Mouse (Mus musculus): ENCODE measurements around the gene Brap. TPM values are rescaled to one million over a fixed set of nuclear protein-coding genes. Genes with fewer than 3 reads are reported as not detected.
"Not testable (repeated sequence)": the region's sequence is repeated elsewhere in the genome, so short reads cannot be mapped to it uniquely, and the experiment has no call there.

Gene Brap
- total RNA-seq (2014; rRNA removed) = 95.5 and 112 TPM in 2 replicates
- polyA plus RNA-seq (2012; rRNA removed) = 48.1 and 48.7 TPM in 2 replicates

GRCm38 (mm10) chr5:121660059-121660896, at the start of gene Brap, which contains the start of gene Acad10:
TSS of gene Brap (plus strand) at chr5:121660563.
TSS of gene Acad10 (minus strand) at chr5:121660514.
- Histone ChIP-seq H3K9ac (ENCODE audit: low read depth, low read length) (peak within 1 kb of the TSS; percentile 99), H3K4me1 (ENCODE audit: control insufficient read depth, insufficient read depth, low read length) (peaks cover 16% of the 10 kb centered on the region), H3K79me2 (ENCODE audit: control insufficient read depth, insufficient read depth, low read length) (peaks cover 23% of the 10 kb centered on the region), H3K36me3 (ENCODE audit: control insufficient read depth, insufficient read depth, low read length) (peaks cover 21% of the 10 kb centered on the region; the same call in 1 of the 2 replicates), H3K27me3 (ENCODE audit: control insufficient read depth, insufficient read depth, low read length) (no peaks in the 10 kb centered on the region), H3K27ac (replicated peaks; ENCODE audit: insufficient read depth, low read depth, low read length) (peak within 1 kb of the TSS; percentile 99), H3K4me3 (ENCODE audit: insufficient read depth, low read depth, low read length) (peak within 1 kb of the TSS; percentile 74)
- TF ChIP-seq POLR2A (IDR thresholded peaks at IDR 0.05; ENCODE audit: extremely low read depth, insufficient read depth, low read length) = peak; percentile 88; the same call in 1 of the 2 replicates
- no peak for TF ChIP-seq CTCF (IDR thresholded peaks at IDR 0.05; ENCODE audit: low read depth, low read length)
- peak; percentile 81 for DNase-seq (ENCODE audit: extremely low read depth, low read depth, low spot score)
- WGBS = under 1% methylated on average over 78 of the region's 85 CpGs

DNA sequence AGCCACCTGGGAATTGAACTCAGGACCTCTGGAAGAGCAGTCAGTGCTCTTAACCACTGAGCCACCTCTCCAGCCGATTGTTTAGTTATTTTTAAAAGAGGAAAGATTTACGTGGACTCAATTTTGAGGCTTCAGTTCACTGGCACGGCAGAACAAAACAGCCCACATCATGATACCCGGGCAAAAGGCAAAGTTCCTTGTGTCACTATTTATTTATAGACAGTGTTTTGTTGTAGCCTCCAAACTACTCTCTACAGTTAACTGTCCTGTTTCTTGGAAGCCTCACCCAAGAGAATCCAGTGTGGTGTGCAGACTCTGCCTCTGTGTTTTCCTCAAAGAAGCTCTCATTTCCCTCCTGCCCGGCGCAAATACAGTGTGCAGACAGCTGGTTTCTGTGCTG, 48.3 kb upstream of the Brap start:
- no peak for TF ChIP-seq CTCF (IDR thresholded peaks at IDR 0.05; ENCODE audit: low read depth, low read length)
- TF ChIP-seq POLR2A (IDR thresholded peaks at IDR 0.05; ENCODE audit: extremely low read depth, insufficient read depth, low read length) = no peak
- H3K9ac ChIP-seq (ENCODE audit: low read depth, low read length) = no peak overlapping the region
- no peak overlapping the region for H3K4me3 ChIP-seq (ENCODE audit: insufficient read depth, low read depth, low read length)
- WGBS = 37% methylated on average over 6 of the region's 6 CpGs
- H3K79me2 ChIP-seq (ENCODE audit: control insufficient read depth, insufficient read depth, low read length) = no peaks in the 10 kb centered on the region
- no peaks in the 10 kb centered on the region for H3K27me3 ChIP-seq (ENCODE audit: control insufficient read depth, insufficient read depth, low read length)
- H3K27ac ChIP-seq (replicated peaks; ENCODE audit: insufficient read depth, low read depth, low read length) = peak overlapping the region; percentile 85
- H3K36me3 ChIP-seq (ENCODE audit: control insufficient read depth, insufficient read depth, low read length) = no peaks in the 10 kb centered on the region
- peaks cover 4% of the 10 kb centered on the region for H3K4me1 ChIP-seq (ENCODE audit: control insufficient read depth, insufficient read depth, low read length)
- peak; percentile 73 for DNase-seq (ENCODE audit: extremely low read depth, low read depth, low spot score)

- not testable (repeated sequence) for H3K36me3 ChIP-seq (ENCODE audit: control insufficient read depth, insufficient read depth, low read length); H3K9ac ChIP-seq (ENCODE audit: low read depth, low read length); H3K27ac ChIP-seq (replicated peaks; ENCODE audit: insufficient read depth, low read depth, low read length); H3K79me2 ChIP-seq (ENCODE audit: control insufficient read depth, insufficient read depth, low read length); H3K27me3 ChIP-seq (ENCODE audit: control insufficient read depth, insufficient read depth, low read length); H3K4me1 ChIP-seq (ENCODE audit: control insufficient read depth, insufficient read depth, low read length); DNase-seq (ENCODE audit: extremely low read depth, low read depth, low spot score); H3K4me3 ChIP-seq (ENCODE audit: insufficient read depth, low read depth, low read length)
- WGBS = 64% methylated on average over 3 of the region's 3 CpGs
Measured at GRCm38 (mm10) chr5:121614921-121615320, 45.4 kb upstream of the Brap start.

- under 1% methylated on average over 49 of the region's 58 CpGs for WGBS
- Histone ChIP-seq H3K27ac (replicated peaks; ENCODE audit: insufficient read depth, low read depth, low read length) (peak within 1 kb of the TSS; percentile 90), H3K4me1 (ENCODE audit: control insufficient read depth, insufficient read depth, low read length) (no peaks in the 10 kb centered on the region), H3K27me3 (ENCODE audit: control insufficient read depth, insufficient read depth, low read length) (no peaks in the 10 kb centered on the region), H3K36me3 (ENCODE audit: control insufficient read depth, insufficient read depth, low read length) (no peaks in the 10 kb centered on the region), H3K79me2 (ENCODE audit: control insufficient read depth, insufficient read depth, low read length) (no peaks in the 10 kb centered on the region; the same call in 1 of the 2 replicates), H3K9ac (ENCODE audit: low read depth, low read length) (peak within 1 kb of the TSS; percentile 89), H3K4me3 (ENCODE audit: insufficient read depth, low read depth, low read length) (peak within 1 kb of the TSS; percentile 79)
- peak; percentile 88 for DNase-seq (ENCODE audit: extremely low read depth, low read depth, low spot score)
- TF ChIP-seq POLR2A (IDR thresholded peaks at IDR 0.05; ENCODE audit: extremely low read depth, insufficient read depth, low read length) = peak; percentile 95
- peak; percentile 14; the same call in 1 of the 2 replicates for TF ChIP-seq CTCF (IDR thresholded peaks at IDR 0.05; ENCODE audit: low read depth, low read length)
Measured at GRCm38 (mm10) chr5:121618592-121619513, 41.5 kb upstream of the Brap start, which contains the start of gene Acad12. TSS of gene Acad12 (minus strand) at chr5:121618938.

GRCm38 (mm10) chr5:121621102-121621501, 39.3 kb upstream of the Brap start:
- H3K79me2 ChIP-seq (ENCODE audit: control insufficient read depth, insufficient read depth, low read length) = no peaks in the 10 kb centered on the region; the same call in 1 of the 2 replicates
- 97% methylated on average over 5 of the region's 5 CpGs for WGBS
- TF ChIP-seq CTCF (IDR thresholded peaks at IDR 0.05; ENCODE audit: low read depth, low read length) (no peak), POLR2A (IDR thresholded peaks at IDR 0.05; ENCODE audit: extremely low read depth, insufficient read depth, low read length) (no peak)
- no peak overlapping the region for H3K9ac ChIP-seq (ENCODE audit: low read depth, low read length)
- no peak for DNase-seq (ENCODE audit: extremely low read depth, low read depth, low spot score)
- H3K27me3 ChIP-seq (ENCODE audit: control insufficient read depth, insufficient read depth, low read length) = no peaks in the 10 kb centered on the region
- H3K36me3 ChIP-seq (ENCODE audit: control insufficient read depth, insufficient read depth, low read length) = no peaks in the 10 kb centered on the region
- H3K4me3 ChIP-seq (ENCODE audit: insufficient read depth, low read depth, low read length) = no peak overlapping the region
- no peaks in the 10 kb centered on the region for H3K4me1 ChIP-seq (ENCODE audit: control insufficient read depth, insufficient read depth, low read length)
- H3K27ac ChIP-seq (replicated peaks; ENCODE audit: insufficient read depth, low read depth, low read length) = no peak overlapping the region

Measured in liver, adult 2 months (tissue).